Mouse (Mus musculus) lung, postnatal 36 days (tissue): Measurements from ENCODE around the gene Gm5089.
"Not testable (repeated sequence)": the region's sequence is repeated elsewhere in the genome, so short reads cannot be mapped to it uniquely, and the experiment has no call there.

Experiments used
- DNase-seq: peaks from one replicate; pipeline ENCODE4 v3.0.0; 2022; ENCODE audit warnings: mixed read lengths

Gm5089 gene

DNA sequence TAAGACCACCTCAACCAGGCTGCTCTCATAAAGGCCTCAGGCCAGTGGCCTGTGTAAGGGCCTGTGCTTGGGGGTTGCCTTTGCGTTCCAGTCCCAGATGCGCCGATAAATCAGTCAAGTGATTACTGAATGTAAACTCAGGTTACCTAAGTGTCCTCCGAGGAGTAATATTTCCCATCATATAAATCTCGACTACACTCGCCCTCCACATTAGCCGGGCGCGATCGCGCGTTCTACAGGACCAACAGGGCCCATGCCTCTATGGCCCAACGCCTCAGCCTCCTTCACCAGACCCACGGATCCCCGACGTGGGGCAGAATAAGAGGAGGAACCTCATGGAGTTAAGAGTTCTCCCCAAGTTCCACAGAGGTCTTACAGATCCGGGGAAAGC, 11.8 kb upstream of the Gm5089 start:
- no peak for DNase-seq

DNA sequence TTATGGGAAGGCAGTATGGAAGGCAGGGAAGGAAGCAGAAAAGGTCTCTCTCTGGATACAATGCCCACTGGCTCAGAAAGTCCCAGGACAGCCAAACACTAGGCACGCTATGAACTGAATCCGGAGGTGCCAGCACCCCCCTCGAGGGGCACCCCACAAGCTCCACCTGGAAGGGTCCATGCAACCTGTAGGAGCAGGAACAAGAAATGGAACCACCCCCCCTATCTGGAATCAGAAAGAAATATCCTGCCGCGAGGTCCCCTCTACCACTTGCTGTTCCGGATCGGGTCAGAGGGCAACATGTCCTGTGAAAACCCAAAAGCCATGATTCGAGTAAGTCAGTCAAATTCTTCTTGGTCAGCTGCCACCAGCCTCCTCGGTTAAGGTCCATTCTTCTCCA, 11.1 kb upstream of the Gm5089 start:
- DNase-seq: no peak

DNA sequence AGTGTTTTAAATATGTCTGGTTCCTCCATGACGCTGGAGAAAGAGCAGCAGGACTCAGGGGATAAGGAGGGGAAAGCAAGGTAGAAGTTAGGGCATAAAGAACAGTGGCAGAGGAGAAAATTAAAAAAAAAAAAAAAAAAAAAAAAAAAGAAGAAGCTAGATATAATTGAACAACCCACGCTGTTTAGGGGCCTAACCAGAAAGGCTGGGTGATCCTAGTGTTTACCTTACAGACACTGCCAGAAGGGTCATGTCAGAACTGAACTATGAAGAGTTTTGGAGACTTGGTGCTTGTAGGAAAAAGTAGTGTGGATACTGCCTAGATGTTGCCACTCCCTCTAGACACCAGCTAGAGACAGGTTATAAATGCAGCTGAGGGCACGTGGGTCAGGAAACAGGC, 10.6 kb upstream of the Gm5089 start:
- no peak for DNase-seq

DNA sequence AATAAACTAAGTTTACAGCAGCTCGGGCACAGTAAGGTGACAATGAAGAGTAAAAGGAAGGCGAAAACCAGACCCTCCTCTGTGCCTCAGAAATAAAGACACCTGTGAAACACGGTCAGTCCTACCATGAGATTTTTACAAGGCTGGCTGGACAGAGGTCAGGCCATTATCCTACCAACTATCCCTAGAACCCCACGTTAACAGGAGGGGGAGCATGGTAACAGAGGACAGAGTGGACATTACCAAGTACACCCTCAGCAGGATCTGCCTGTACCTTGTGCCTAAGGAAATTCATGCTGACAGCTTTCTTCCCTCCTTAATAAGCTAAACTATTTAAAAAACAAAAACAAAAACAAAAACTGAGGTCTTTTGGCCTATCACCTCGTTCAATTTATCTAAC, 9.3 kb upstream of the Gm5089 start:
- no peak for DNase-seq

DNA sequence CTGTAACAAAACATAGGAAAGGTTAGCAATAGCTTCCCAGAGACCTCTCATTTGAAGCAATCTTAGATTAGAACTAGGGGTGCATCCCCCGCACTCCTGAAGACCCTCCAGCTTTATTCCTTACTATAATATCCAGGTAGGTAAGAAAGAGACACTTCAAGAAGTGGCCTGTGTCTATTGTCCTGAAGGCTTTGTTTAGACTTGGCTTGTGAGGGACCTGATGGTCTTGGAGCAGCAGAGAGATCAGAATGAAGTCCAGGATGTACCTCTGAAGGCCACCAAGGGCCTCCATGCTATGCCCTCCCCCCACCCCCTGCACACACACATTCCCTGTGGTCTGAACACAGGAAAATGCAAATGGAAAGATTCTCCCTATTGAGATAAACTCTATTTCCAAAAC, 8.9 kb upstream of the Gm5089 start:
- no peak for DNase-seq

DNA sequence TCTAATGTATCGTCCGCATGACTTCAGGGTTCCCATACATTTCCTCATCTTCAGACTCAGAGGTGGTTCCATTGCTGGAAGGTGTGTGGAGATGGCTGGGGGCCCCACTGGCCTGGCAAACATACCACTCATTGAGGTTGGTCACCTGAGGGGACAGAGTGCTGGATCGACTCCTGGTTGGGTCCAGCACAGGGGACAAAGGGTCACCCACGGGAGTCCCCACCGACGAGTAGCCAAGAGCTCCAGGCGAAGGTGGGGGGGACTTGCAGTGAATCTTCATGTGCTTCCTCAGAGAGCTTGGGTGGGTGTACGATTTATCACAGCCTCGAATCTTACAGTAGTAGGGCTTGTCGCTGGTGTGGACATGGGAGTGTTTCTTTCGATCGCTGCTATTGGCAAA, 8.4 kb upstream of the Gm5089 start:
- DNase-seq: not testable (repeated sequence)

DNA sequence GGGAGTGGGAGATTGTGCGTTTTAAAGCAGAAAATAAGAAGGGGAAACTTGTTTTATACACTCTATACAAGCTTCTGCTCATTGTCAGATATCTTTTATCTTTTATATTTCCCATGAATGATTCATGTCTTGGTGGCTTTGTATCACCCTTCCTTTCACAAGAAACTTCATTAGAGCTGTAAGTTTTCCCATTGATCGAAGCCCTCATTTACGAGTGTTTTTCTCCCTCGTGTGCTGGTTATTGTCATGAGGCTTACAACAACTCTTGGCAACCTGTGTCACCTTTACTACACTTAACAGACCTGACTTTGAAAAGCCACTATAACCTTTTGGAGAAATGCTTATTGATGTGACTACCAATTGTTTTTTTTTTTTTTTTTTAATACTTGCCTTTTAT, 4.6 kb upstream of the Gm5089 start:
- DNase-seq: no peak

DNA sequence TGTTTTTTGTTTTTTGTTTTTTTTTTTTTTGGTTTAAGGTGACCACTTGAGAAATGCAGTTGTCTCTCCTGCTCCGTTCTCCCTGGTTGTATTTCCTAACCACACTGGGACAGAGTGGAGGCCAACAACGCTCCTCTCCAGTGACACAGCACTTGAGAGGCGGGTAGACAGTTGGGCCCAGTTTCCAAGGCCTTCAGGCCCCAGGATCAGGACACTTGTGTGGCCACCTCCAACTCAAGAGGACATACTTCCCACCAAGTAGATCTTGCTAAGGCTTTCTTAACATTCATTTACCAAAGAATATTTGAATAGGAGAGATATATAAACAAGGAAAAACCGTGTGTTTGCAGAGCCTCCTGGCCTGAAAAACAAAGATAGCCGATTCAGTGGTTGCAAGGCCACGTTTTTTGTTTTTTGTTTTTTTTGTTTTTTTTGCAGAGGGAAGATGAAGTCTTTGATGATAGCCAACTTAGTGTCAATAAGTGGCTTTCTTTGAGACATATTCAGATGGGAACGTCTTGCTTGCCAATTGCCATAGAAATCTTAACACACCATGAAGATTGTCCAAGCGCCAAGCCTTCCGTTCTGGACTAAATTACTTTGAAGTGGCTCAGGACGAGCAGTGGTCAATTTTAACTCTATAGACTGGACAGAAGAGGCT, 4.1 kb upstream of the Gm5089 start:
- DNase-seq: no peak

DNA sequence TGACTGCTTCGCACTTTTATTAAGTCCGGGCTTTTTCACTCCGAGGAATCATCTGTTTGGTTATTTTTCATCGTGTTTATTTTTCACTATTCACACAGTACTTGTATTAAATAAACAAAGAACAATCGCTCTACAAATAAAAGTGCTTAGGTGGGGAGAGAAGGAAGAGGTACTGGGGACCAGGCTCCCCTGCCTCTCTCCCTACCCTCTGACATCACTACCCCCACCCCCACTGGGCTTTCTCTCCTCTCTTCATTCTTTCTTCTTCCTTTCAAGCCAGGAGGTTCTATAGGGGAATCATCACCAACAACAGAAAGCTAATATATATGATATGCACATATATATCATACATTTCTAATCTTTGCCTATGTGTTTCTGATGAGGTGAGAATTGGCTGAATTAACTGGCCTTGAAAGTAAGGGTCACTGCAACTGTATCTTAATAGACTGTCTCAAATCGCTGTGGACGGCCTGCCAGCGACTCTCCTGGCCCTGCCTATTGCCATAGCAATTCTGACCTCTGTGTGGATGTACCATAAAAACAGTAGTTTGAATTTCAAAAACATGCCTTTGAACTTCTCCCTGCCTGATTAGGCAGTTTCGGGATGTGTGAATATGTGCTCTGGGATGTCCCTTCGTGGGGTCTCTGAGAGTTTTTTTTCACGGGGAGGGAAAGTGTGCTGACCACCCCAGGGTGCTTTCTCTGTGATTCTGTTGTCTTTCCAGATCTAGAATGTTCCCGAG, 3.3 kb upstream of the Gm5089 start:
- no peak for DNase-seq

DNA sequence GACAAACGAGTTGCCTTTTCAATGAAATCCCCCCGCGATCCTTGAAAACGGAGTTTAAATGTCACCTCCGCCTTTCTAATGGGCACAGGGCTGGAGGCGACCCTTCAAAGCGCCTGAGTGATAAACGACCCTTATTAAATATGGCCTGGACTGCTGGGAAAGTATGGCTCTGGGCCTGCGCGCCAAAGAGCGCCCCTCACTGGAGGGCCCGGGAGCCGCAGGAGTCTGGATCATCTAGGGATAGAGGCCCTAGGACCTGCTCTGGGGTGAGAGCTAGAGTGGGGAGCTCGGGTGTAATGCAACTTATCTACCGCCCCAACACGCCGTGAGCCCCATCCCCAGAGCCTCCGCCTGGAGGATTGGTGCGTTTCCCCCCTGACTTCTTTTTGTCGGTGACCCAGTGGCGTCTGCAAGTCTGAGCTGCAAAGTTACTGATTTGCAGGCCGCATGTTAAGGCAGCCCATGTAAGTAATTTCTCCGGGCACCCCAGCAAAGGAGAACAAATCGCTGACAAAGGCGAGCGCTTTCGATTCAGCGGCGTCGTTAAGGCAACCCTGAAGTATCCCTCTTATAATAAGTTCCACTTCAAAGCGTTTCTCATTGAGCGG, 2.6 kb upstream of the Gm5089 start:
- peak; percentile 62 for DNase-seq

DNA sequence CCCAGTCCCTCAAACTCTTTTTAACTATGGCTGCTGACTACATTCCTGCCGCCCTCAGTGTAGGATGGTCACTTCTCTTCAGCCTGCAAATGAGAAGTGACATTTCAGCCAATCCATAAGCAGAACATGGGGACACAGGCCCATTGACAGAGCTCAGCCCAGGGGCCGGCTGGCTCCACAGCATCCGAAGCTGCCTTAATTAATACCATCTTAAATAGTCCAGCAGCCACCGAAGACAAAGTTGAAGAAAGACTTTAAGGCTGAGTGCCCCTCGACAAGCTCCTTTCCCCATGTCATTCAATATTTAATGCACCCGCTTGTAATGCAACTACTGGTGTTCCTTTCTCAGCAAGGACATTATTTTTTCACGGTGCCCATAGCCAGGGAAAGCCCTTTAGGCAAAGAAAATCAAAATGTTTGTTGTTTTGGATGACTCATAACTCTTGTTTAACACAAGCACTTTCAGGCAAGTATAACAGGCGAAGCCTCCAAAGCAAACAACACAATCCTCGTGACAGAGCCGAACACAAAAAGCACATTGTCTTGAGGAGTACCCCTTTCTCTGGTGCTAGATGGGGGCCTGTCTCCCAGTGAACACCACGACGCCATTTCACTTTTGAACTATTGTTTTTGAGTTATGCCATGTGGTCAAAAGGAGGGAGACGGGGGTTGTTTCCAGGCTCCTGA, 1.9 kb upstream of the Gm5089 start:
- no peak for DNase-seq

DNA sequence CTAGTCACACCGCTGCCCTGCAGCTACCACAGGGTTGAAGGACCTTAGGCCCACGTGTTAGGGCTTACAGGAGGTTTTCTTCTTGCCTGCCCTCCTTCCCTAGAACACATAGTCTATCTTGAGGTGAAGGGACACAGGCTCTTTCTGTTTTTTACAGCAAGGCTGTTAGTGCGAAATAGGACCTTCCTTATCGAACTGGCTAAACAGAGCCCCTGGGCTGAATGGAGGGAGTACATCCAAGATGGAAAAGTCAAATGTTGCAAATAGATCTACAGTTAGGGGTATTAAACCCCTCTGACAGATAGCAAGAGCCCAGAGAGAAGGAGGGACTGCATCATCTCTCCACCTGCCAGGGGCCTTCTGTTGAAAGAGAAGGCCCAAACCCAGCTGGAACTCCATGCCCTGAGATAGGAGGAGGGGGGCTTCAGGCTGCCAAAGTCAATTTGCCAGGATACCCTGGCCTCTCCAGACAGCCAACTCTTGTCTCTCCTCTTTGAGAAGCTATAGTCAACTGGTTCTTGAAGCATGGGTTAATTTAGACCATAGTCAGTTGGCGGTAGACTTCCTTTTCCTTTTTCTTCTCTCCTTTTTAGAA, 733 bp upstream of the Gm5089 start:
- DNase-seq: no peak

DNA sequence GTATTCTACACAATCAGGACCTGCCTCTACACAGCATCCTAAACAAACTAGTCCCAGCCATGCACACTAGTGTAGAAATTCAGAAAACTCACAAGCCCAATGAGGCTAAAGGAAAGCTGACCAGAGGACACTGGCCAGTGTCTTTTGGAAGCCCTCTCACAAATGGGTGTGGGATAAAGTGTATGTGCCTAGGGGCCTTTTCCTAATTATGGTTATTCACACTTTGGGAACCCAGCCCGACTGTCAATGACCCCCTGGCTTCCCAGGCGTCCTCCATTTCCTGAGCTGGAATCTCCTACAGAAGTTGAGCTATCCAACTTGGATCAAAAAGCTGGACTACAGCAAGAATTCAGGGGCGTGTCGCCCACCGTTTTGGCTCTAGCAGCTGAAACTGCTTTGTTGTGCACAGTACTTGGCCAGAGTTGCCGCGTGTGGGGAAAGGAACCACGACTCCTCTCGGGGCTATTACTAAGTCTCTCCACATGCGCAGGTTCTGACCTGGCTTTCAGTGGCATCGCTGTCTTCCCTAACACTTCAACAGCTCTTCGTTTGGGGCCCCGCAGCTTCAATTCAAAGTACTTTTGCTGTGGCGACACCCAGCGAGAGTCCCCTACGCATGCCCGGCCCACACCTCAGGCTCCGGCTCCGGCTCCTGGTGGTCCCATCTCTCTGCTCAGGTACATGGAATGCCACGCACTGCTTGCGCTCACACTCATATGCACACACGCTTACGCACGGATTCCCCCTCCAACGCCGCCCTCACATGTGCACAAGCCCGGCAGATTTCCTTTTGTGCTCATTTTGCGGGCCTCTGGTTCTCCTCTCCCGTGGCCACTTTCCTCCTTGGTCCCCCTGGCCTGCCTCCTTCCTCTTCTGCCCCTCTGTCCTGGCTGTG, 1.1 kb downstream of the Gm5089 start:
- no peak for DNase-seq

DNA sequence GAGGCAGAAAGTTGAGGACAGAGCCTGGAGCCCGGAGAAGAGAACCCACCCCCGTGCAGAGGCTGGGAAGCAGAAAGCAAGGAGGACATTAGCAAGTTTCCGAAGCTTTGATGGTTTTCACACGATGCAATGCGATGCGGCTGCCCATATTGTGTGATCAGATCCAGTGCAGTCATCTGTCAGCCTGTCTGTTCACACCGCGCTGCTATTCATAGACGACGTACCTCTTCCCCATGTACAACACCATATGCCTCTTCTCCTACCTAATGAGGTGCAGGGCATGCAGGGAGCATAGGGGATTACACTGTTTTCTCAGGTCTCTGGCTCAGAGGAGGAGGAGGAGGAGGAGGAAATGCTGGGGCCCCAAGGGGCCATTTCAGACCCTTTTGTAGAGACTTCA, 14.1 kb downstream of the Gm5089 start:
- DNase-seq: no peak

DNA sequence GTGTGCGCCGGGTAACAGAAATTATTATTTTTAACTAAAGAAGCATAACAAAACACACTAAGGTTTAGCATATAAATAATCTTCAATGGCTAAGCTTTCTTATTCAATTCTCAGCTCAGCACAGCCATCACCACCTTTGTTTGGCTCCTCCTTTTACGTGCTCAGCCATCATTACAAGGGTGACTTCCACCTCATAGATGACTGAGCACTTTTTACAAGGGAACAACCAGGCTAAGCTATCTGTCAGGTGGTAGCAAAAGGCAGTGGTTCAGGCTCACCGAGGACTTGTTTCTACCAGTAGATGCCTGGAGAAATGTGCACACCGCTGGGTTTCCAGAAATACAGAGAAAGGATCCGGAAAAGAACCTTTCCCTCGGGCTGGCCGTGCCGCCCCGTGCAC, 16.9 kb downstream of the Gm5089 start:
- DNase-seq: no peak

DNA sequence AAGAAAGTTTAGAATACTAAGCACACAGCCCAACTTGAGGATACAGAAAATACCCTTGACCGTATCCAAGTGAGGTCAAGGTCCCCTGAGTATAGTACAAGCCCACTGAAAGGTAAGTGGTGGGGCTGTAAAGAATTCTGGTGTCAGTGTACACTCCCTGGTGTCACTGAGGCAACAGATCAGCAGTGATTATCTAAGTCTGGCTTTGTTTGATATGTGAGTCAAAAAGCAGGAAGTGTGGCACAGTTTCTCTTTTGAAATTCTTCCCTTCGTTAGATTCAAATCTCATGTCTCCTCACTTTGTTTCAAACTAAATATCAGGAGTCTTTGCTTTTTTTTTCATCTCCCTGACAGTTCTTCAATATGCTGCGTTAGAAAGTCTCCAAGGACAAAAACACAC, 18.4 kb downstream of the Gm5089 start:
- no peak for DNase-seq

DNA sequence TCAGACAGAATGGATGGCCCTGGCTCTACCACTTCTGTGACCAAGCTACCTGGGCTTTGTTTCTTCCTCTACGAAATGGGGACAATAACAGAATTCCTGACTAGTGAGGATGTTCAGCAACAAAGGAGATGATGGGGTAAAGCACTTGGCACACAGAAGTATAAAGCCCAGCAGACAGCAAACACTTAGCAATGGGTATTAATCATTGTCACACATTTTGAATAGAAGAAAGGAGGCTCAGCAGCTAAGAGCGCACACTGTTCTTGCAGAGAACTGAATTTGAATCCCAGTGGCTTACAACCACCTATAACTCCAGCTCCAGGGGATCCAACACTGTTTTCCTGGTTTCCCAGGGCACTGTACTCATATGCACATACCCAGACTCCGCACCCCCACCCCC, 23.3 kb downstream of the Gm5089 start:
- DNase-seq: no peak

DNA sequence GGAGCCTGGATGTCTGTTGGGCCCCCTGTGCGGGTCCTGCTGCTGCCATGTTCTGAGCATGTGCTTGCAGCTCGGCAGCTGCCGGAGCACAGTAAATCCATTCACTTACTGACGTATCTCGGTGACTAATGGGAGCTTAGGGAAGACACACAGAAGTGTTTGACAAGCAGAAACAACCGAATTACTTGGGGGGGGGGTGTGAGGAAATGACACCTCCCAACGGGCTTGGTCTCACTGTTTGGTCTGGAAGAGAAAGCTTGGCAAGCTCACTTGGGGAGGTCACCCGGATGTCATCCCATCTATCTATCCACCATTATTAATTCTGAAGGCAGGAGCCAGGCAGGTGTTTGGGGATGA, 23.7 kb downstream of the Gm5089 start:
- DNase-seq: no peak

DNA sequence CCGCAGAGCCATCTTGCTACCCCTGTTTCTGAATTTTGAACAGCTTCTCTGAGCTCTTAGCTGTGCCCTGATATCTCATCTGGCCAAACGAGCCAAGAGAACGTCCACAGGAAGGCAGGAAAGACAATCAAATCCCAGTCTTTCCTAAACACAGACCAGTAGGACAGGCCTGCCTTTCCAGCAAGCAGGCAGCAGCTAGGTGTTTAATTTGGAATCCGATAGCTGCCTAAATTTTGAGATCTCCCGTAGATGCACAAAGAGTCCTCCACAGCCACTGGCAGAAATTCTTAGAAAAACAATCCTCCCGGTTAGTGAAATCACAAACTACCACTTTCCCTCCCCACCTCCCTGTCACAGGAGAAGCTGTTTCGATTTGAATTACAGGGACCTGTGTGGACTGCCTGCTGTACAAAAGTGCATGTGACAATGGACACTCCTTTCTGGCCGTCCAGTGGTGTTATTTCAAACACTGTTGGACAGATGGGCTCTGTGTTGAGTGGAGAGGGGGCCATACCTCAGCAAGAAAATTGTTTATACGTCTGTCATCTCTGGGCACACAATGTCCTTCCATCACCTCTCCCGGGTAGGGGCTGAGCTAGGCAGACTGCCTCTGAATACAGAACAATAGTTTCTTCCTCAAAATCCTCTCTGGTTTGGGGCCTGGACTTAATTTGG, 24.2 kb downstream of the Gm5089 start:
- no peak for DNase-seq

DNA sequence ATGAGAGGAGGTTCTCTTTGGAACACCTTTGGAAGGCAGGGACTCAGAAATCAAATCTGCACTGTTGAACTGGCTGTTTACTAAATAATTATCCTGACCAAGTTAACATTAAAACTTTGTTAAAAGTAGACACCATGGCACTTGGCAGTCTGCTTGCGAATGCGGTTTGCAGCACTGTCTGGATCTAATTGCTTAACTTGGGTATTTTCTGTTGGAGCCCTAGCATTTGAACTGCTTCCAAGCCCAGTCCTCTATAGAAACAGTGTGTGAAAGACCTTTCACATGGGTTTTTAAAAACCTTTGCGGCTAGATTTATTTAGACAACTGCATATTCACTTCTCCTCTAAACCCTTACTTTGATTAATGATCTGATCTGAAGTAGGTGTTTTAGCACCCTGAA, 26.5 kb downstream of the Gm5089 start:
- DNase-seq: no peak

DNA sequence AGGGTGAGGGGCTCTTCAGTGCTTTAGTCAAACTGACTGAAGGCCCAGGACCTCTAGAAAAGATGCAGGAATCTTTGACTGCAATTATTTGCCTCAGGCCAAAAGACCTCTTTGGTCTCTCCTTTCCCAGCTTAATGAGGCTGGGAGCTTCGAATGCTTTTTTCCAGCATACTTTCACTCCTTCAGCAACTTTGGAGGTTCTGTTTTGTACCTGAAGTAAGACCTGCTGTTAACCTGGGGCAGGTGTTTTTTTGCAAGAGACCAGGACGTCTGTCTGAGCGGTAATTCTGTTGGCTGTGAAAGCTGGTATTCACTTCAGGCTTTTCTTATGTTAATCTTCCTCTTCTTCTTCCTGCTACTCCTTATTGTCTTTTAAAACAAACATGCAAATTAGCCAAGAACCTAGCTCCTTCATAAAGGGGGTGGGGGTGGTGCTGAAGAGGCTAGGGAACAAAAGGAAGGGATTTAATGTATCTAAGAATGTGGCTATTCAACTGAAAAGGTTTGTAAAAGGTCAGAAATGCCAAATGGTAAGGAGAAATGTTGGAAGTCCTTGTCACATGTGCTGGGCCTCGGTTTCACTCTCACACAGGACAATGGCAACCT, 34.6 kb downstream of the Gm5089 start:
- DNase-seq: no peak

DNA sequence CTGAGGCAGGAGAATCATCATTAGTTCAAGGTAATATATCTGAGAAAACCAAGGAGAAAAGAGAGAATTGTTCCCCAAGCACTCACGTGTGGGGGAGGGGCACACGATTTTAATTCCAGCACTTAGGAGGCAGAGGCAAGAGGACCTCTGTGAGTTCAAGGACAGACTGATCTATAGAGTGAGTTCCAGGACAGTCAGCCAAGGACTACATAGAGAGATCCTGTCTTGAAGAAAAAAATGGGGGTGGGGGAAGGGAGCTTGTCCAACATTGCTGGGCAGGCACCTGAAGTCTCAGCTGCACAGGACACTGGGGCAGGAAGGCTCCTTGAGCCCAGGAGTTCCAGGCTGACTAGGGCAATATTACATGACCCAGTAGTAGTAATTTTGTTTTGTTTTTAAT, 36.1 kb downstream of the Gm5089 start:
- DNase-seq: no peak
